Mouse (Mus musculus) myocyte (in vitro differentiated cells): ENCODE data around the gene Myl6b.
A peak's percentile ranks its signal among the peaks of the same experiment; 100 is the strongest.

Experiments used
- E2F4 ChIP-seq: IDR thresholded peaks from one replicate; pipeline ENCODE4 v1.6.1; 2011; ENCODE audit warnings: mild to moderate bottlenecking, control low read depth, moderate library complexity; ENCODE audit not compliant: insufficient read depth
- MAX ChIP-seq: IDR thresholded peaks from one replicate; pipeline ENCODE4 v1.6.1; 2011; ENCODE audit warnings: low read depth, mild to moderate bottlenecking, control low read depth
- MYOD1 ChIP-seq, 3 experiments: IDR thresholded peaks; one replicate each; pipeline ENCODE4 v1.6.1; 2011; ENCODE audit warnings: control low read depth in 2 of 3, low read depth in 2 of 3, mild to moderate bottlenecking in 2 of 3, moderate library complexity in 1 of 3; ENCODE audit not compliant: insufficient read length in 2 of 3, control insufficient read depth in 1 of 3
- MYOG ChIP-seq, 3 experiments: IDR thresholded peaks; one replicate each; pipeline ENCODE4 v1.6.1; 2011; ENCODE audit warnings: control low read depth in 2 of 3, low read depth in 2 of 3, mild to moderate bottlenecking in 2 of 3; ENCODE audit not compliant: insufficient read length in 2 of 3, control insufficient read depth in 1 of 3, insufficient read depth in 1 of 3
- POLR2A ChIP-seq: IDR thresholded peaks from one replicate; pipeline ENCODE4 v1.6.1; 2011; ENCODE audit warnings: low read depth, mild to moderate bottlenecking, control low read depth, moderate library complexity; ENCODE audit not compliant: insufficient read length
- POLR2AphosphoS2 ChIP-seq: IDR thresholded peaks from one replicate; pipeline ENCODE4 v1.6.1; 2011; ENCODE audit warnings: low read depth, control low read depth; ENCODE audit not compliant: insufficient read length
- TCF12 ChIP-seq: IDR thresholded peaks from one replicate; pipeline ENCODE4 v1.6.1; 2011; ENCODE audit warnings: mild to moderate bottlenecking, control low read depth; ENCODE audit not compliant: poor library complexity, insufficient read depth, severe bottlenecking
- USF1 ChIP-seq: IDR thresholded peaks from one replicate; pipeline ENCODE4 v1.6.1; 2011; ENCODE audit warnings: low read depth, mild to moderate bottlenecking, control low read depth, moderate library complexity

GRCm38 (mm10) chr10:128547361-128548032 lies 49.0 kb upstream of the Myl6b start, which contains the start of gene Zc3h10:
- TF ChIP-seq USF1, result no peak
- peak; percentile 94 for TF ChIP-seq POLR2A
- TF ChIP-seq POLR2AphosphoS2, result peak; percentile 100
- TF ChIP-seq TCF12, result no peak
- no peak for TF ChIP-seq E2F4
- TF ChIP-seq MYOG (IDR thresholded peaks at IDR 0.05; ENCODE audit: control insufficient read depth in 1 of 3, insufficient read depth in 1 of 3, insufficient read length in 2 of 3, low read depth in 2 of 3), result peak in 1 of 3 experiments; percentile 35
- TF ChIP-seq MAX, result no peak
- peak in 2 of 3 experiments; percentile 30 to 53 for TF ChIP-seq MYOD1 (IDR thresholded peaks at IDR 0.05; ENCODE audit: control insufficient read depth in 1 of 3, insufficient read length in 2 of 3, low read depth in 2 of 3)
